Mouse (Mus musculus): Measurements from ENCODE around the gene Gm17409. TPM values are rescaled to one million over a fixed set of nuclear protein-coding genes. Genes with fewer than 3 reads are reported as not detected.

The Gm17409 gene
- polyA plus RNA-seq, 2 experiments: not detected

DNA sequence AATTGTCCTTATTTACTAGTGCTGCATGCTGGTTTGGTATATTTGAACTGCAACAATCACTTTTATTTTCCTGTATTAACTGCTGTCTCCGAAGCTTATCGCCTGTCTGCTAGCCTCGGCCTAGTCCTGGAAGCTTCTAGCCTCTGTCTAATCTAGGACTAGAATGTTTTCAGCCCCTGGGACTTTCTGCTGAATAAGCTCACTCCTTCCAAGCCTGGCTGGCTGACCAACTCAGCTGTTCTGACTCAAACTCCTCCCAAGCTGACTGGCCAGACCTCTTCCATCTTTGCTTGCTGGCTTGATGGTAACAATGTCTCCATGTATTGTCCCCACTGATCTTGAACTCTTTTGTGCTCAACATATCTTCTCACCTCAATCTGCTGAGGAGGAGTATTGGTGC is 25.4 kb downstream of the Gm17409 start:
- DNase-seq (ENCODE audit: low read depth in 3 of 3, low spot score in 3 of 3): no peak
- H3K27ac ChIP-seq: no peak overlapping the region
- no peak for TF ChIP-seq EP300 (IDR thresholded peaks at IDR 0.05; ENCODE audit: low read depth)
- TF ChIP-seq CTCF (IDR thresholded peaks at IDR 0.05; ENCODE audit: low read depth): no peak
- no peak overlapping the region for H3K9ac ChIP-seq (replicated peaks)
- 0 out of 4 replicates have a peak, but pooled peaks cover 0 to 2% of the 10 kb centered on the region in 2 experiments for H3K4me1 ChIP-seq (replicated peaks; ENCODE audit: control insufficient read depth in 2 of 2, insufficient read depth in 2 of 2, low read length in 1 of 2)
- ATAC-seq (ENCODE audit: insufficient read depth): no peak
- H3K27me3 ChIP-seq (ENCODE audit: control insufficient read depth, insufficient read depth, low read length): no peaks in the 10 kb centered on the region
- H3K4me3 ChIP-seq (ENCODE audit: insufficient read depth in 1 of 2, low read depth in 2 of 2, low read length in 2 of 2): no peak overlapping the region
- no peak overlapping the region for H3K4me2 ChIP-seq (ENCODE audit: low read depth)
- no peaks in the 10 kb centered on the region for H3K9me3 ChIP-seq (ENCODE audit: control insufficient read depth, low read length)
- no peaks in the 10 kb centered on the region for H3K36me3 ChIP-seq (replicated peaks; ENCODE audit: control insufficient read depth, insufficient read depth, low read depth)
- WGBS (ENCODE audit: insufficient replicate concordance): 76% methylated on average over 3 of the region's 3 CpGs

DNA sequence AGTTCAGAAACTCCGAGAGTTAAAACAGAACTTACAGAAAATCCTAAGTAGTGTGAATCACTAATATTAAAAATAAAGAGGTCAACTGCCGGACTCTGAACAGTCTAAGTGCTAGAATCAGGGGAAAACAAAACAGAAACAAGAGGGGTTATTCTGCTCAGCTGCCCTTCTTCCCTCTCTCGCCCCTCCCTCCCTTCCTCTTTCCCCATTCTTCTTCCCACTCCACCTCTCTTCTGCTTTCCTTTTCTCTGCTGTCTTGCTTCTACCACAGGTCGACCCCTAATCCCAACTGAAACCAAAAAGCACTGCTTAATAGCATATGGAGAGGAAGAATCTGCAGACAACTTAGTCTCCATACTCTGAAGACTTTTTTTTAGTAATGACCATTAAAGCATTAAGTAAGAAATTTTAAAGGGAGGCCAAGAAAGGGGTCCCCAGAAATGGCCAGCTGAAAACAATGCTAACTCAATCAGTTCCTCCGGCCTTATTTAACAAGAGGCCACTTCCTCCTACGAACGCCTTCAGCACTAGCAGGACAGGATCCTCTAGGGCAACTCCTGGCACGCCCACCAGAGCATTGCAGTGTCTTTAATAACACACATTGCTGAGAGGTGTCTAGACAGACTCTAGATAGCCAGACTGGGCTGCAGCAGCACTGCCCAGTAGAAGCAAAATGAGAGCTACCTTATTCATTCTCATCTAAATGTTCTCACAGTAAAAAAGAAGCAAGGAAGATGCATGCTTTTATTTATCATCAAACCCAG is 26.9 kb downstream of the Gm17409 start:
- no peak for TF ChIP-seq CTCF (IDR thresholded peaks at IDR 0.05; ENCODE audit: low read depth)
- TF ChIP-seq EP300 (IDR thresholded peaks at IDR 0.05; ENCODE audit: low read depth): no peak
- Histone ChIP-seq H3K9me3 (ENCODE audit: control insufficient read depth, low read length) (no peaks in the 10 kb centered on the region), H3K27me3 (ENCODE audit: control insufficient read depth, insufficient read depth, low read length) (no peaks in the 10 kb centered on the region), H3K27ac (no peak overlapping the region), H3K4me2 (ENCODE audit: low read depth) (no peak overlapping the region), H3K4me3 (ENCODE audit: insufficient read depth in 1 of 2, low read depth in 2 of 2, low read length in 2 of 2) (no peak overlapping the region), H3K9ac (replicated peaks) (no peak overlapping the region), H3K4me1 (replicated peaks; ENCODE audit: control insufficient read depth in 2 of 2, insufficient read depth in 2 of 2, low read length in 1 of 2) (0 out of 4 replicates have a peak, but pooled peaks cover 0 to 2% of the 10 kb centered on the region in 2 experiments), H3K36me3 (replicated peaks; ENCODE audit: control insufficient read depth, insufficient read depth, low read depth) (no peaks in the 10 kb centered on the region)
- DNase-seq (ENCODE audit: low read depth in 3 of 3, low spot score in 3 of 3): no peak
- 31% methylated on average over 8 of the region's 8 CpGs for WGBS (ENCODE audit: insufficient replicate concordance)
- no peak for ATAC-seq (ENCODE audit: insufficient read depth)

DNA sequence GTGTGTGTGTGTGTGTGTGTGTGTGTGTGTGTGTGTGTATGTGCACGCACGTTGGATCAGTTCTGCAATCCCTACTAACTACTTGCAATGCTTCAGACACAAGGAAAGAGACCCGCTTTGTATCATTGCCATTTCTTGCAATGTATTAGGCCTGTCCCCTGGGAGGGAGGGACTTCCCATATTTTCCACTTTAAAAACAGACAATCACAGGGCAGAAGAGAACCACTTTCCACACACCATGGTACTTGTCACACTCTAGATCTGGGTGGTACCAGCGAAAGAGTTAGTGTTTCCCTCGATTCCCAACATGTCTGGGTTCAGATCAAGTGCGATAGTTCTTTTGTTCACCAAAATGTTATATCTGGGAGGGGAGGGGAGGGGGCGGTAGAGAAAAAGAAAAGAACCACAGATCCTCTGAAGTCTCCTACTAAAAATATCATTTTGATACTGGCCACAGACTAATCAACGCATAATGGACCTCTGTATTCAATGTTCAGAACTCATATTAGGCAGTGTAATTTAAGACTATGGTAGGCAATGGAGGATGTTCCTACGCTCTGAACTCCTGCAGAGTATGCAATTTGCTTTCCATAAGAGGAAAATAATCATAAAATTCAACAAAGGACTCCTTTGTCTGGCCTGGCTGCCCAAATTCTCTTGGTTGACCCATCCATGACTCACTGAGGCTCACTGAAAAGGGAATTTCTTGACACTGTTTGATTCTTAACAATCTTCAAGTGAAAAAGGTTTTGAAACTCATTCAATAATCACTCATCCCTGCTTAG is 35.6 kb downstream of the Gm17409 start:
- 68% methylated on average over 9 of the region's 9 CpGs for WGBS (ENCODE audit: insufficient replicate concordance)
- no peaks in the 10 kb centered on the region for H3K27me3 ChIP-seq (ENCODE audit: control insufficient read depth, insufficient read depth, low read length)
- ATAC-seq (ENCODE audit: insufficient read depth) (no peak), DNase-seq (ENCODE audit: low read depth in 3 of 3, low spot score in 3 of 3) (no peak)
- no peaks in the 10 kb centered on the region for H3K36me3 ChIP-seq (replicated peaks; ENCODE audit: control insufficient read depth, insufficient read depth, low read depth)
- no peak overlapping the region for H3K9ac ChIP-seq (replicated peaks)
- H3K4me2 ChIP-seq (ENCODE audit: low read depth): no peak overlapping the region
- H3K4me3 ChIP-seq (ENCODE audit: insufficient read depth in 1 of 2, low read depth in 2 of 2, low read length in 2 of 2): no peak overlapping the region
- H3K27ac ChIP-seq: no peak overlapping the region
- peaks cover 0 to 6% of the 10 kb centered on the region in 2 experiments; a peak in 2 of 4 replicates for H3K4me1 ChIP-seq (replicated peaks; ENCODE audit: control insufficient read depth in 2 of 2, insufficient read depth in 2 of 2, low read length in 1 of 2)
- TF ChIP-seq EP300 (IDR thresholded peaks at IDR 0.05; ENCODE audit: low read depth) (no peak), CTCF (IDR thresholded peaks at IDR 0.05; ENCODE audit: low read depth) (no peak)
- no peaks in the 10 kb centered on the region for H3K9me3 ChIP-seq (ENCODE audit: control insufficient read depth, low read length)

DNA sequence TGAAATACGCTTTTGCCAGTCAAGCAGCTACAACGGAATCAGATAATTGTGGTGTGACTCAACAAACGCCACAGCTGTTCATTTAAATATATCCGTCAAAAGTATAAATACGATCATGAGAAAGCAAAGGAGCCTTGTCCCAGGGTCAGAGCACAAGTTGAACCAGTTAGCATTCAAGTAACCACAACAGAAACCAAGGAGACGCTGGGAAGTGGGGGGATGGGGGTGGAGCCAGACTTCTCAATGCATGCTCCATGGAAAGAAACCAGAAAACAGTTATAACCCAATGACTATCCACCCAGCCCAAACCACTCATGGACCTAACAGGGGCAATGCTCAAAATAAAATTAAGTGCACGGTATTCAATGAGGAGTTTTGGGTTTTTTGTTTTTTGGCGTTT is 40.3 kb downstream of the Gm17409 start:
- Histone ChIP-seq H3K4me3 (ENCODE audit: insufficient read depth in 1 of 2, low read depth in 2 of 2, low read length in 2 of 2) (no peak overlapping the region), H3K9me3 (ENCODE audit: control insufficient read depth, low read length) (no peaks in the 10 kb centered on the region), H3K27ac (no peak overlapping the region), H3K4me1 (replicated peaks; ENCODE audit: control insufficient read depth in 2 of 2, insufficient read depth in 2 of 2, low read length in 1 of 2) (peaks cover 0 to 13% of the 10 kb centered on the region in 2 experiments; a peak in 2 of 4 replicates), H3K27me3 (ENCODE audit: control insufficient read depth, insufficient read depth, low read length) (no peaks in the 10 kb centered on the region), H3K4me2 (ENCODE audit: low read depth) (no peak overlapping the region), H3K9ac (replicated peaks) (no peak overlapping the region), H3K36me3 (replicated peaks; ENCODE audit: control insufficient read depth, insufficient read depth, low read depth) (no peaks in the 10 kb centered on the region)
- DNase-seq (ENCODE audit: low read depth in 3 of 3, low spot score in 3 of 3) (no peak), ATAC-seq (ENCODE audit: insufficient read depth) (no peak)
- WGBS (ENCODE audit: insufficient replicate concordance): 58% methylated on average over 8 of the region's 8 CpGs
- TF ChIP-seq EP300 (IDR thresholded peaks at IDR 0.05; ENCODE audit: low read depth) (no peak), CTCF (IDR thresholded peaks at IDR 0.05; ENCODE audit: low read depth) (no peak)

DNA sequence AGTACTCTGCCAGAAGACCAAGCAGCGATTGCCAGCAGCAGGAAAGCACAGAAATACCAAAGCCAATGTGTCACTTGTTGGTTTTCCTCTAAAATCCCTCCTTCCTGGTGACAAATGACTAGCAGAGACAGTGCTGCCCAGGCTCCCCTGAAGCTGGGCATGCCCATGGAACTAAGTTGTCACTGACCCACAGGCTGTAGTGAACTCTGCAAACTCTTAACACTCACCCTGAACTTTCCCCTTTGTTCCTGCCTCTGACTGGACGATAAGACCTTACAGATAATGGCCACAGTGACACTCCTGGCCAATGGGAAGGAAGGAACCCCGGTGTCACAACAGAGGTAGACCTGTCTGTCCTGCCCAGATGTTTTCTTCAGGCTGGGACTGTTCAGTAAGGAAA is 43.3 kb downstream of the Gm17409 start:
- Histone ChIP-seq H3K4me1 (replicated peaks; ENCODE audit: control insufficient read depth in 2 of 2, insufficient read depth in 2 of 2, low read length in 1 of 2) (peaks cover 0 to 10% of the 10 kb centered on the region in 2 experiments; a peak in 1 of 4 replicates), H3K9me3 (ENCODE audit: control insufficient read depth, low read length) (no peaks in the 10 kb centered on the region), H3K4me3 (ENCODE audit: insufficient read depth in 1 of 2, low read depth in 2 of 2, low read length in 2 of 2) (no peak overlapping the region), H3K27ac (no peak overlapping the region), H3K27me3 (ENCODE audit: control insufficient read depth, insufficient read depth, low read length) (no peaks in the 10 kb centered on the region), H3K36me3 (replicated peaks; ENCODE audit: control insufficient read depth, insufficient read depth, low read depth) (no peaks in the 10 kb centered on the region), H3K9ac (replicated peaks) (no peak overlapping the region), H3K4me2 (ENCODE audit: low read depth) (no peak overlapping the region)
- TF ChIP-seq CTCF (IDR thresholded peaks at IDR 0.05; ENCODE audit: low read depth) (no peak), EP300 (IDR thresholded peaks at IDR 0.05; ENCODE audit: low read depth) (no peak)
- no peak for DNase-seq (ENCODE audit: low read depth in 3 of 3, low spot score in 3 of 3)
- 37% methylated on average over 3 of the region's 3 CpGs for WGBS (ENCODE audit: insufficient replicate concordance)
- ATAC-seq (ENCODE audit: insufficient read depth): peak; percentile 35
